Mouse (Mus musculus) small intestine, adult 2 months (tissue): ENCODE results near the gene Tob2. TPM values are rescaled to one million over a fixed set of nuclear protein-coding genes. Genes with fewer than 3 reads are reported as not detected.

Source experiments
- H3K27ac ChIP-seq: fragments of 200-500 bp; 2 replicates; pipeline ENCODE4 v1.5.1; 2012; ENCODE audit warnings: low read depth, low read length, control low read depth, inconsistent platforms; ENCODE audit not compliant: insufficient read depth
- H3K27me3 ChIP-seq: fragments of 200-500 bp; 2 replicates; pipeline ENCODE4 v1.6.1; 2012; ENCODE audit warnings: mild to moderate bottlenecking, moderate library complexity, low read length, inconsistent platforms; ENCODE audit not compliant: control insufficient read depth, insufficient read depth
- H3K36me3 ChIP-seq: fragments of 200-500 bp; 2 replicates; pipeline ENCODE4 v1.6.1; 2012; ENCODE audit warnings: mild to moderate bottlenecking, low read length, control low read depth, inconsistent platforms; ENCODE audit not compliant: control insufficient read depth, insufficient read depth
- H3K4me1 ChIP-seq: fragments of 200-500 bp; 2 replicates; pipeline ENCODE4 v1.6.1; 2012; ENCODE audit warnings: low read length, inconsistent platforms, mixed read lengths; ENCODE audit not compliant: control insufficient read depth, insufficient read depth, insufficient read length
- H3K4me3 ChIP-seq: fragments of 200-500 bp; 2 replicates; pipeline ENCODE4 v1.5.1; 2012; ENCODE audit warnings: low read depth, mild to moderate bottlenecking, control low read depth, inconsistent platforms, low read length, moderate library complexity
- CTCF ChIP-seq: fragments of 200-500 bp; IDR thresholded peaks from 2 replicates; pipeline ENCODE4 v1.5.1; 2012; ENCODE audit warnings: low read depth, mild to moderate bottlenecking, control low read depth, inconsistent platforms, low read length, moderate library complexity, mixed read lengths; ENCODE audit not compliant: insufficient replicate concordance, insufficient read length; ENCODE audit errors: extremely low read depth
- POLR2A ChIP-seq: fragments of 200-500 bp; IDR thresholded peaks from 2 replicates; pipeline ENCODE4 v1.6.1; 2012; ENCODE audit warnings: low read depth, mild to moderate bottlenecking, control low read depth, inconsistent platforms, low read length, moderate library complexity
- WGBS: fragments of 180-500 bp; shearing (Covaris S2); methylation state at CpG from one replicate; pipeline ENCODE4 v1.1.7; 2018; 5-methylcytosine and 5-hydroxymethylcytosine counted together
- polyA plus RNA-seq: library from polyadenylated mRNA; depleted of rRNA; stranded (reverse); fragments of >200 nt; gene quantifications from 2 replicates; pipeline ENCODE4 v1.2.3, GENCODE M21; 2012

The Tob2 gene
- polyA plus RNA-seq, 1 experiment, result 33.2 TPM

GRCm38 (mm10) chr15:81836124-81836821 is 22.3 kb downstream of the Tob2 start:
- TF ChIP-seq POLR2A (peak; percentile 45; the same call in 1 of the 2 replicates), CTCF (no peak)
- Histone ChIP-seq H3K4me3 (peak overlapping the region; percentile 54), H3K27ac (peak overlapping the region; percentile 94)

GRCm38 (mm10) chr15:81835007-81835880 is 23.4 kb downstream of the Tob2 start:
- H3K36me3 ChIP-seq, result no peaks in the 10 kb centered on the region
- TF ChIP-seq POLR2A (no peak), CTCF (no peak)
- WGBS, result 39% methylated on average over 10 of the region's 10 CpGs
- no peak overlapping the region for H3K4me3 ChIP-seq
- H3K27me3 ChIP-seq, result no peaks in the 10 kb centered on the region
- peak overlapping the region; percentile 94 for H3K27ac ChIP-seq
- peaks cover 50% of the 10 kb centered on the region for H3K4me1 ChIP-seq

More at GRCm38 (mm10) chr15:81836124-81836821, 22.3 kb downstream of the Tob2 start:
- Histone ChIP-seq H3K36me3 (no peaks in the 10 kb centered on the region), H3K27me3 (no peaks in the 10 kb centered on the region), H3K4me1 (peaks cover 47% of the 10 kb centered on the region)
- 7% methylated on average over 33 of the region's 33 CpGs for WGBS

DNA sequence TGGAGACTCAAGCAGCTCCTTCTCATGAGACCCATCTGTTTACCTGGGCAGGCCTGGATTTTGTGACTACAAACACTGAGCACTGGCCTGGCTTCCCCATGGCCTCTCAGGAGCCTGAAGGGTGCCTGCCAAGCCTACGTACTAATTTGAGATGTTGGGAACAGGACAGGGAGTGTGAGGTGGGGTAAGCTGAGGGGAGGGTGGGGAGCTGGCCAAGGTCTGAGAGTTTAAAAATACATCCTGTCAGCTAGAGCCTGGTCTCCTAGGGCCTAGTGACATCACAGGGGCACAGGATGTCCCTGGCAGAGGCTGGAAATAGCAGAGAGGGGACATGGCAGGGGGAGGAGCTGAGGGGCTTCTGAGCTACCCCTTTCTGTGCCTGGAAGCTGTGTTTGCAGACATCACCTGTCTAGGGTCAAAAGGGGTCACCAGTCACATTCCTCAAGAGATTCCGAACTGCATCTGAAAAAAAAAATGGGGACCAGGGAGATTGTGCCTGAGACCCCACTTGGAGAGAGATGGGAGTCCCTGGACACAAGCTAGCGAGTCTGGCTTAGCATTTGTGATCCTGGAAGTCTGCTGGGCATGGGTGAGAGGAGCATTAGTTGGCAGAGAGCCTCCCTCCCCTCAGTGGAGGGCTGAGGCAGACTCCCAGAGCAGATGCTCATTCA is 24.3 kb downstream of the Tob2 start:
- TF ChIP-seq POLR2A (no peak), CTCF (no peak)
- 90% methylated on average over 3 of the region's 3 CpGs for whole genome bisulfite sequencing
- peaks cover 42% of the 10 kb centered on the region for H3K4me1 ChIP-seq
- H3K27ac ChIP-seq, result peak overlapping the region; percentile 69
- no peaks in the 10 kb centered on the region for H3K27me3 ChIP-seq
- no peak overlapping the region for H3K4me3 ChIP-seq
- no peaks in the 10 kb centered on the region for H3K36me3 ChIP-seq

DNA sequence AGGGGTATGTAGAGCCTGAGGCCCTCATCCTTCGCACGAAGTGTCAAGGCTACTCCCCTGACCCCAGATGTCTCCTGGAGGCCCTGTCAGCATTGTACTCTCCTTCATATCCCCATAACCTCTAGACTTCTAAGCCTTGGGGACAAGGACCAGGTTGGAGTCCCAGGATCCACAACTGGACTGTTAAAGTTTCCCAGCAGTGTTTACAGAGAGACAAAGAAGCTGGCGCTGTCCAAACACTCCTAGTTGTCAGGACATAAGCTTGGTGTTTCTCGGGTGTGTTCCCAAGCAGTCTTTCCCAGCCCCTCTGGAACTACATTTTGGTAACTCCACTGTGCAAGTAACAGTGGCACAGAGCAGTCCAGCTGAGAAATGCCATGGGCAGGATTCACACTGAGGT is 25.1 kb downstream of the Tob2 start:
- TF ChIP-seq CTCF, result no peak
- TF ChIP-seq POLR2A, result no peak
- peaks cover 37% of the 10 kb centered on the region for H3K4me1 ChIP-seq
- H3K27me3 ChIP-seq, result no peaks in the 10 kb centered on the region
- WGBS, result 80% methylated on average over 4 of the region's 4 CpGs
- no peak overlapping the region for H3K4me3 ChIP-seq
- peaks cover 3% of the 10 kb centered on the region; the same call in 1 of the 2 replicates for H3K36me3 ChIP-seq
- H3K27ac ChIP-seq, result peak overlapping the region; percentile 69

DNA sequence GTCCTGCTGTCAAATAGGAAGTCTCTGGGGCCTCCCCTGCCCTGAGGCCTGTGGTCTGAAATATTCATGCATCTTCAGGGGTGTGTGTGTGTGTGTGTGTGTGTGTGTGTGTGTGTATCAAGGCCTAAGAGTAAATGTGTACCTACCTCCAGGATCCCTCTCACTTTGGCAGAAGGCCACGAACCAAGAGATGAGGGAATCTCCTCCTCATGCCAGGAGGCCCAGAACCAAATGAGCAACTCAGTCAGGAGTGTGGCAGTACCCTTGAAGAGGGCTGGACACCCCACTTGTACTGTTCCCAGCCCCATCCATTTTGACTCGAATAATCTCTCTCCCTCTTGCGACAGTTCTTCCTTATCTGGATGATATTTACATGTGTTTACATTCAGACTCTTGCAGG is 26.4 kb downstream of the Tob2 start:
- H3K36me3 ChIP-seq, result peaks cover 9% of the 10 kb centered on the region; the same call in 1 of the 2 replicates
- WGBS, result 30% methylated on average over 3 of the region's 3 CpGs
- no peak for TF ChIP-seq CTCF
- TF ChIP-seq POLR2A, result no peak
- no peaks in the 10 kb centered on the region for H3K27me3 ChIP-seq
- peak overlapping the region; percentile 18; the same call in 1 of the 2 replicates for H3K27ac ChIP-seq
- no peak overlapping the region for H3K4me3 ChIP-seq
- H3K4me1 ChIP-seq, result peaks cover 33% of the 10 kb centered on the region

GRCm38 (mm10) chr15:81831136-81831825 is 27.3 kb downstream of the Tob2 start:
- H3K4me3 ChIP-seq, result peak overlapping the region; percentile 48
- peak; percentile 98 for TF ChIP-seq CTCF
- TF ChIP-seq POLR2A, result peak; percentile 8; the same call in 1 of the 2 replicates
- H3K36me3 ChIP-seq, result peaks cover 14% of the 10 kb centered on the region; the same call in 1 of the 2 replicates
- peaks cover 26% of the 10 kb centered on the region for H3K4me1 ChIP-seq
- 7% methylated on average over 24 of the region's 24 CpGs for WGBS
- no peaks in the 10 kb centered on the region for H3K27me3 ChIP-seq
- H3K27ac ChIP-seq, result peak overlapping the region; percentile 80
